Mouse (Mus musculus) thymus, adult 2 months (tissue): ENCODE results near the gene Mapk9.

ENCODE experiments used
- CTCF ChIP-seq: fragments of 200-500 bp; IDR thresholded peaks from 2 replicates; pipeline ENCODE4 v1.5.1; 2012; ENCODE audit warnings: mild to moderate bottlenecking, control low read depth, low read length, moderate library complexity, borderline replicate concordance; ENCODE audit not compliant: control insufficient read depth, poor library complexity, insufficient read depth; ENCODE audit errors: extremely low read depth
- POLR2A ChIP-seq: fragments of 200-500 bp; IDR thresholded peaks from 2 replicates; pipeline ENCODE4 v1.6.1; 2012; ENCODE audit warnings: mild to moderate bottlenecking, low read length, control low read depth, moderate library complexity; ENCODE audit not compliant: control insufficient read depth, poor library complexity, insufficient read depth; ENCODE audit errors: extremely low read depth

- TF ChIP-seq CTCF (no peak), POLR2A (no peak)
These were observed 20.8 kb downstream of the Mapk9 start for GRCm38 (mm10) chr11:49867320-49867719.
